Mouse (Mus musculus): Measurements from ENCODE around the gene Hist1h1a. TPM values are rescaled to one million over a fixed set of nuclear protein-coding genes. Genes with fewer than 3 reads are reported as not detected.
"Not testable (repeated sequence)": the region's sequence is repeated elsewhere in the genome, so short reads cannot be mapped to it uniquely, and the experiment has no call there.

Gene Hist1h1a
- polyA plus RNA-seq, 1 experiment, result 1.3 TPM

DNA sequence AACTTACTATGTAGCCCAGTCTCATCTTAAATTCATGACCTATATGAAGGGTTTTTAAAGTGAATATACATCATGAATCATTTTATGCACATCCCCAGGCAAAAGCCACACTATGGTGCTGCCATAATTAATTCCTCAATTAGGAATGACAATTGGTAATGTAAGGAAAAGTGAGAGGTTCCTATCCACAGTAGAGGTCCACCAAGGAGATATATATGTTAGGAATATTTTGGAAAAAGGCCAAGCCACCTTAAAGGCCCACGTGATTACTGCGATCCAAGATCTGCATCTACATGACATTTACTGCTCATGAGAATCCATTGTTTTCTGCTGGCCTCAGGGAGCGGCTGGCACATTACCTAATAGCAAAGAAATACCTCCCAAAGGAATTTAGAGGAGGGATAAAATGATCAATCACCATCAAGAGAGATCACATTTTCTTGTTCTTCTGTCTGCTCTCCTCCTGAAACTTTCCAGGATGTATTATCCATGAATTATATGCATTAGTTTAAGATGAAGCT, 4.2 kb upstream of the Hist1h1a start:
- no peak for DNase-seq (ENCODE audit: low read depth in 1 of 2, low spot score in 2 of 2)
- no peak overlapping the region for H3K27ac ChIP-seq (ENCODE audit: insufficient read depth, low read length)
- no peaks in the 10 kb centered on the region for H3K27me3 ChIP-seq (ENCODE audit: control insufficient read depth, insufficient read depth, low read length)
- TF ChIP-seq CTCF (IDR thresholded peaks at IDR 0.05; ENCODE audit: extremely low read depth, insufficient read depth, insufficient read length, insufficient replicate concordance) (no peak), POLR2A (IDR thresholded peaks at IDR 0.05; ENCODE audit: low read depth, low read length) (no peak)
- peaks cover 2% of the 10 kb centered on the region; the same call in 1 of the 2 replicates for H3K4me1 ChIP-seq (ENCODE audit: control insufficient read depth, insufficient read depth, insufficient read length)
- no peaks in the 10 kb centered on the region for H3K36me3 ChIP-seq (ENCODE audit: control insufficient read depth, insufficient read depth, low read length)
- no peak overlapping the region for H3K4me3 ChIP-seq (ENCODE audit: extremely low read depth, insufficient read depth, insufficient read length)
- WGBS, result 94% methylated on average over 3 of the region's 3 CpGs

DNA sequence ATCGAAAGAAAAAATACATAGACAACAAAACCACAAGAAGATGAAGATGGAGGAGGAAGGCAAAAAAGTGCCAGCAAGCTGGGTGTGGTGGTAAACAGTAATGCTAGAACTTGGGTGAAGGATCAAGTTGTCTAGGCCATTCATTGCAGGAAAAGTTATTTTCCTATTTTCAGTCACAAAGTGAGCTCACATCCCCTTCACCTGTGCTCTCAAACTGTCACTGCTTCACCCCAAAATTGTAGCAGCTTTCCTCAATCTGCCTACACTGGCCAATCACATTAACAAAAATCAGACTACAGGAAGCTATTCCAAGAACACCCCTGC, 3.6 kb upstream of the Hist1h1a start:
- Histone ChIP-seq H3K36me3 (ENCODE audit: control insufficient read depth, insufficient read depth, low read length) (no peaks in the 10 kb centered on the region), H3K4me1 (ENCODE audit: control insufficient read depth, insufficient read depth, insufficient read length) (peaks cover 2% of the 10 kb centered on the region; the same call in 1 of the 2 replicates), H3K4me3 (ENCODE audit: extremely low read depth, insufficient read depth, insufficient read length) (no peak overlapping the region), H3K27me3 (ENCODE audit: control insufficient read depth, insufficient read depth, low read length) (no peaks in the 10 kb centered on the region), H3K27ac (ENCODE audit: insufficient read depth, low read length) (peak overlapping the region; percentile 40; the same call in 1 of the 2 replicates)
- DNase-seq (ENCODE audit: low read depth in 1 of 2, low spot score in 2 of 2), result no peak
- 55% methylated on average over 1 of the region's 1 CpGs for WGBS
- no peak for TF ChIP-seq CTCF (IDR thresholded peaks at IDR 0.05; ENCODE audit: extremely low read depth, insufficient read depth, insufficient read length, insufficient replicate concordance)
- TF ChIP-seq POLR2A (IDR thresholded peaks at IDR 0.05; ENCODE audit: low read depth, low read length), result no peak

DNA sequence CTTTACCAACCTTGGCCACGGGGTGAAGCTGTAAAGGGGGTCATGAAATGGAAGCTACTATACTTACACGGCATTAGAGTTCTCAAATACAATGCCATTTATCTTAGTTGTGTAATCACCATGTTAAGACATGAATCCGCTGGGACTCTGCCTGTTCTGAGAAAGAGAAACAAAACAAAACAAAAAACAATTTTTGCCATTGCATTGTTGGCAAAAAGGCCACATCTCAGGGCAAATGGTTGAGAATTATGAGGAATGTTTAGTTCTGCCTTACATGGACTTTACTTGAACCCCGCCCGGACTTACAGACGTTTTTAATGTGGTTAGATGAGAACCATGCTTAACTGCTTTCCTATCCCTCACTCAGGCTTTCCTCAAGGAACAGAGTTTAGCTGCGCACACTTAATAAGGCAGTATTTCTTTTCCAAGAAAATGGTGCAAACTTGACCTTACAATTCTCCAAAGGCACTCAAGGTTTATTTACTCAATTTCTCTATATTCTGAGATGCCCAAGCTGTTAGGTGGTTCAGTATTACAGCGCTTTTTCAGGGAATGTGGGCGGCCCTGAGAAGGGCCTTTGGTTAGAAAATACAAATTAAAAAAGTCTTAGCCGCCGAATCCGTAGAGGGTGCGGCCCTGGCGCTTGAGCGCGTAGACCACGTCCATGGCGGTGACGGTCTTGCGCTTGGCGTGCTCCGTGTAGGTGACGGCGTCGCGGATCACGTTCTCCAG, 3.1 kb upstream of the Hist1h1a start:
- TF ChIP-seq POLR2A (IDR thresholded peaks at IDR 0.05; ENCODE audit: low read depth, low read length), result no peak
- TF ChIP-seq CTCF (IDR thresholded peaks at IDR 0.05; ENCODE audit: extremely low read depth, insufficient read depth, insufficient read length, insufficient replicate concordance), result no peak
- peaks cover 2% of the 10 kb centered on the region; the same call in 1 of the 2 replicates for H3K4me1 ChIP-seq (ENCODE audit: control insufficient read depth, insufficient read depth, insufficient read length)
- WGBS, result 1% methylated on average over 26 of the region's 27 CpGs
- no peaks in the 10 kb centered on the region for H3K36me3 ChIP-seq (ENCODE audit: control insufficient read depth, insufficient read depth, low read length)
- H3K27ac ChIP-seq (ENCODE audit: insufficient read depth, low read length), result peak overlapping the region; percentile 86
- no peaks in the 10 kb centered on the region for H3K27me3 ChIP-seq (ENCODE audit: control insufficient read depth, insufficient read depth, low read length)
- H3K4me3 ChIP-seq (ENCODE audit: extremely low read depth, insufficient read depth, insufficient read length), result peak overlapping the region; percentile 60
- no peak for DNase-seq (ENCODE audit: low read depth in 1 of 2, low spot score in 2 of 2)

DNA sequence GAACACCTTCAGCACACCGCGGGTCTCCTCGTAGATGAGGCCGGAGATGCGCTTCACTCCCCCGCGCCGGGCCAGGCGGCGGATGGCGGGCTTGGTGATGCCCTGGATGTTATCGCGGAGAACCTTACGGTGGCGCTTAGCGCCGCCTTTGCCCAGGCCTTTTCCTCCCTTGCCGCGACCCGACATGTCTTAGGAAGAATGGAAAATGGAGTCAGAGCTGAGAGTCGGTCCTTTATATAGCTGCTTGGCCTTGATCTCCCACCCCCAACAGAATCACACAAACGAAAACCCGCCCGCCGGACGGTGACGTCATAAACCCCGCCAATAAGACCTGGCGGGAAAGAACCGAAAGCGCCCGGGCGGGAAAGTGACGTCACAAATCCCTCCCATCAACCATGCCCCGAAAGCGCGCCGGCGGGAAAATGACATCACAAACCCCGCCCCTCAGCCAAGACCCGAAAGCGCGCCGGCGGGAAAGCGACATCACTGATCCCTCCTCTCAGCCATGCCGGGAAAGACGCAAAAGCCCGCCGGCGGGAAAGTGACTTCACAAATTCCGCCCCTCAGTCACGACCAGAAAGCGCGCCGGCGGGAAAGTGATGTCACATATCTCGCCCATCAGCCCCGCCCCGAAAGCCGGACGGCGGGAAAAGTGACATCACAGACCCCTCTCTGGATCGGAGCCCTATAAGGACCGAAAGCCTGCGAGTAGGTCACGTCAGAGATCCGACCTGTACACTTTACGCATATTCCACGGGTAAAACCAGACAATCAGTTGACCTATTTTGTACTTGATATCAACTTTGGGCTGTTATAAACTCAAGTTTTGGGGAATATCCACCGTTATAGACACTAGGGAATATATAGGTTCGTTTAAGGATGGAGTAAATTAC, 2.2 kb upstream of the Hist1h1a start, which contains the start of gene Hist1h4a:
Gene Hist1h4a, minus strand, starts transcription at position 259 of the 893 bp plus-strand sequence.
- Histone ChIP-seq H3K27me3 (ENCODE audit: control insufficient read depth, insufficient read depth, low read length) (no peaks in the 10 kb centered on the region), H3K4me1 (ENCODE audit: control insufficient read depth, insufficient read depth, insufficient read length) (peaks cover 2% of the 10 kb centered on the region; the same call in 1 of the 2 replicates), H3K27ac (ENCODE audit: insufficient read depth, low read length) (peak within 1 kb of the TSS; percentile 86), H3K36me3 (ENCODE audit: control insufficient read depth, insufficient read depth, low read length) (no peaks in the 10 kb centered on the region), H3K4me3 (ENCODE audit: extremely low read depth, insufficient read depth, insufficient read length) (peak within 1 kb of the TSS; percentile 60)
- peak; percentile 97 to 98 for DNase-seq (ENCODE audit: low read depth in 1 of 2, low spot score in 2 of 2)
- TF ChIP-seq CTCF (IDR thresholded peaks at IDR 0.05; ENCODE audit: extremely low read depth, insufficient read depth, insufficient read length, insufficient replicate concordance) (no peak), POLR2A (IDR thresholded peaks at IDR 0.05; ENCODE audit: low read depth, low read length) (peak; percentile 35; the same call in 1 of the 2 replicates)
- 1% methylated on average over 70 of the region's 72 CpGs for WGBS

DNA sequence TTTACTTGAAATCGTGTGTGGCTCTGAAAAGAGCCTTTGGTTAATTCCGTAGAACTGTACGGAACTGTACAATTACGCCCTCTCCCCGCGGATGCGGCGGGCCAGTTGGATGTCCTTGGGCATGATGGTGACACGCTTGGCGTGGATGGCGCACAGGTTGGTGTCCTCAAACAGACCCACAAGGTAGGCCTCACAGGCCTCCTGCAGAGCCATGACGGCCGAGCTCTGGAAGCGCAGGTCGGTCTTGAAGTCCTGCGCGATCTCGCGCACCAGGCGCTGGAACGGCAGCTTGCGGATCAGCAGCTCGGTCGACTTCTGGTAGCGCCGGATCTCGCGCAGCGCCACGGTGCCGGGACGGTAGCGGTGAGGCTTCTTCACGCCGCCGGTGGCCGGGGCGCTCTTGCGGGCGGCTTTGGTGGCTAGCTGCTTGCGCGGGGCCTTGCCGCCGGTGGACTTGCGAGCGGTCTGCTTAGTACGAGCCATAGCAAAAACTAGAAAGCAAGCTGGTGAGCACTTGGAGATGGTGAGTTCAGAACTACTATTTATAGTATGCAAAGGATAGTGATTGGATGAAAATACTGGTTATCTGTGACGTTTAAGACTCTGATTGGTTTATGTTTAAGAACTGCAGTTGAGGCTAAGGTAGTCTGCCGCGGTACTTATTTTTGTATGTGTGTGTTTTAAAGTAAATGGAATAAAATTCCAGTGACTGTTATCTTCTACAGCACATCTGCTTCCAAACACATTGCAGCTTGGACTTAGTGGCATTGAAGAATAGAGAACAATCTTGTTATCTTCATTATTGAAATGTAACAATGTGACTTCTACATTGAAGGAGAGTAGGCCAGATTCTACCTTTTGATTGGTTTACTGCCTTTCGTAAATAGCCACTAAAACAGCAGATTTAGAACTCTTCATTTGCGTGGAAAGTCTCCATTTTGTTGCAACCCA, 1.3 kb upstream of the Hist1h1a start, which contains the start of gene Hist1h3a:
Gene Hist1h3a, minus strand, starts transcription at position 516 of the 951 bp plus-strand sequence.
- WGBS, result under 1% methylated on average over 38 of the region's 52 CpGs
- TF ChIP-seq POLR2A (IDR thresholded peaks at IDR 0.05; ENCODE audit: low read depth, low read length), result peak; percentile 66
- not testable (repeated sequence) for H3K27me3 ChIP-seq (ENCODE audit: control insufficient read depth, insufficient read depth, low read length); H3K4me1 ChIP-seq (ENCODE audit: control insufficient read depth, insufficient read depth, insufficient read length); H3K36me3 ChIP-seq (ENCODE audit: control insufficient read depth, insufficient read depth, low read length)
- peak; percentile 65 to 88 for DNase-seq (ENCODE audit: low read depth in 1 of 2, low spot score in 2 of 2)
- Histone ChIP-seq H3K4me3 (ENCODE audit: extremely low read depth, insufficient read depth, insufficient read length) (peak within 1 kb of the TSS; percentile 60), H3K27ac (ENCODE audit: insufficient read depth, low read length) (peak within 1 kb of the TSS; percentile 86)

DNA sequence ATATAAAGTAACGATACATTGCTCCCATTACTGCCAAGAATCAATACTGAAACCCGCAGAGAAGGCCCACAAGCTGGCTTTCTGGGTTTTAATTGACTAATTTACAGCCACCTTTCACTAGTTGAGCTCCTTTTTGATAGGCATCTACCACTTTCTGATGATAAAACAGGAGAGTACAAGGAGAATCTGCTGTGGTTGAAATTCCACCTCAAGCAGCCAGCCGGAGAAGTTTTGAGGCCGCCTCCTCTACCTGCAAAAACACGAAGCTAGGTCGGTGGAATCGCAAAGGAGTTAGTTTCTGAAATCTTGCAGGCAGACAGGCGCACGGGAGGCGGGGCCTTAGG, 252 bp upstream of the Hist1h1a start:
- no peaks in the 10 kb centered on the region for H3K36me3 ChIP-seq (ENCODE audit: control insufficient read depth, insufficient read depth, low read length)
- under 1% methylated on average over 10 of the region's 10 CpGs for WGBS
- H3K27me3 ChIP-seq (ENCODE audit: control insufficient read depth, insufficient read depth, low read length), result no peaks in the 10 kb centered on the region
- no peak for DNase-seq (ENCODE audit: low read depth in 1 of 2, low spot score in 2 of 2)
- H3K4me3 ChIP-seq (ENCODE audit: extremely low read depth, insufficient read depth, insufficient read length), result no peak overlapping the region; the same call in 1 of the 2 replicates
- no peaks in the 10 kb centered on the region; the same call in 1 of the 2 replicates for H3K4me1 ChIP-seq (ENCODE audit: control insufficient read depth, insufficient read depth, insufficient read length)
- peak overlapping the region; percentile 79 for H3K27ac ChIP-seq (ENCODE audit: insufficient read depth, low read length)
- no peak for TF ChIP-seq POLR2A (IDR thresholded peaks at IDR 0.05; ENCODE audit: low read depth, low read length)
- no peak for TF ChIP-seq CTCF (IDR thresholded peaks at IDR 0.05; ENCODE audit: extremely low read depth, insufficient read depth, insufficient read length, insufficient replicate concordance)
